Mouse (Mus musculus) hindbrain, embryonic 16.5 days (tissue): ENCODE measurements around the gene Stxbp6. TPM values are rescaled to one million over a fixed set of nuclear protein-coding genes. Genes with fewer than 3 reads are reported as not detected.

Source experiments
- ATAC-seq: fragments of 200-750 bp; cut with Nextera tagmentation; 2 replicates; pipeline ENCODE4 v1.8.0; 2017; ENCODE audit warnings: moderate TSS enrichment, moderate library complexity
- H3K27ac ChIP-seq: fragments of 300-500 bp; sonication (generic); 2 replicates; pipeline ENCODE4 v1.5.1; 2014; ENCODE audit warnings: low read depth, mild to moderate bottlenecking, control low read depth, low read length, moderate library complexity
- H3K27me3 ChIP-seq: fragments of 300-500 bp; sonication (generic); replicated peaks from 2 replicates; pipeline ENCODE4 v1.6.1; 2014; ENCODE audit warnings: low read length; ENCODE audit not compliant: control insufficient read depth, insufficient read depth
- H3K36me3 ChIP-seq: fragments of 300-500 bp; sonication (generic); 2 replicates; pipeline ENCODE4 v1.6.1; 2014; ENCODE audit warnings: mild to moderate bottlenecking, low read length, moderate library complexity, mixed read lengths; ENCODE audit not compliant: control insufficient read depth, insufficient read depth
- H3K4me1 ChIP-seq: fragments of 300-500 bp; sonication (generic); 2 replicates; pipeline ENCODE4 v1.6.1; 2014; ENCODE audit warnings: low read depth, low read length; ENCODE audit not compliant: control insufficient read depth, insufficient read depth
- H3K4me2 ChIP-seq: fragments of 300-500 bp; sonication (generic); 2 replicates; pipeline ENCODE4 v1.6.1; 2014; ENCODE audit warnings: mild to moderate bottlenecking, low read length, control low read depth, moderate library complexity
- H3K4me3 ChIP-seq: fragments of 300-500 bp; sonication (generic); 2 replicates; pipeline ENCODE4 v1.5.1; 2014; ENCODE audit warnings: mild to moderate bottlenecking, low read length, control low read depth, moderate library complexity
- H3K9ac ChIP-seq: fragments of 300-500 bp; sonication (generic); 2 replicates; pipeline ENCODE4 v1.6.1; 2014; ENCODE audit warnings: low read depth, mild to moderate bottlenecking, control low read depth, low read length, moderate library complexity
- H3K9me3 ChIP-seq: fragments of 300-500 bp; sonication (generic); 2 replicates; pipeline ENCODE4 v1.6.1; 2014; ENCODE audit warnings: mild to moderate bottlenecking, low read length, moderate library complexity; ENCODE audit not compliant: control insufficient read depth
- WGBS: fragments of 180-500 bp; shearing (Covaris S2); extraction: QIAGEN DNeasy Blood & Tissue Kit; methylation state at CpG from one replicate; pipeline ENCODE4 v1.1.7; 2014; 5-methylcytosine and 5-hydroxymethylcytosine counted together
- polyA plus RNA-seq: library from polyadenylated mRNA; unstranded; fragments of >200 nt; fragmentation: Nextera tagmentation; extraction: Ambion mirVana; gene quantifications from 2 replicates; pipeline ENCODE4 v1.2.1, GENCODE M21; 2015

Stxbp6 gene
- polyA plus RNA-seq, 1 experiment from 2014 or later, result 21.6 TPM

- no peak overlapping the region for H3K4me2 ChIP-seq
- no peaks in the 10 kb centered on the region for H3K9me3 ChIP-seq
- H3K27me3 ChIP-seq, result no peaks in the 10 kb centered on the region
- H3K4me3 ChIP-seq, result no peak overlapping the region
- no peaks in the 10 kb centered on the region for H3K4me1 ChIP-seq
- no peak overlapping the region for H3K9ac ChIP-seq
- H3K36me3 ChIP-seq, result no peaks in the 10 kb centered on the region
- 96% methylated on average over 3 of the region's 3 CpGs for WGBS
- no peak overlapping the region for H3K27ac ChIP-seq
- ATAC-seq, result no peak
These were observed 122.4 kb downstream of the Stxbp6 start for GRCm38 (mm10) chr12:44952072-44952471.

DNA sequence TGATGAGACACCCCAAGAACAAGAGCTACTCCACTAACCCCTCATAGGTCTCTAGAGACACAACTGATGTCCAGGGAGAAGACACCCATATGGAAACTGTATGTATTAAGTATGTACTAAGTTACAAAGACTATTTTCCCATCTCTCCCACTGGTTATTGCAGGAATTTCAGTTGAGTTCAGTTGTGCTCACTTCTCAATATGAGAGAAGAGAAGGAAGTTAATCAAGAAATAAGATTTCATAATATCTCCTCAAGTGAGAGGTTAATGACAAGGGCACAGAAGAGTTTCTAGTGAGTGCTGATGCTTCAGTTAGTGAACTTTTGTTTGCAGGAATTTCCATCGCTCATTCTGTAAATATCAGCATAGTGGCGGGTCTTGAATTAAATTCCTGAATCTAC is 124.0 kb downstream of the Stxbp6 start:
- no peak for ATAC-seq
- Histone ChIP-seq H3K9me3 (no peaks in the 10 kb centered on the region), H3K27me3 (no peaks in the 10 kb centered on the region), H3K36me3 (no peaks in the 10 kb centered on the region), H3K4me1 (no peaks in the 10 kb centered on the region), H3K4me3 (no peak overlapping the region), H3K9ac (no peak overlapping the region), H3K27ac (no peak overlapping the region), H3K4me2 (no peak overlapping the region)
- WGBS, result 79% methylated on average over 2 of the region's 2 CpGs

DNA sequence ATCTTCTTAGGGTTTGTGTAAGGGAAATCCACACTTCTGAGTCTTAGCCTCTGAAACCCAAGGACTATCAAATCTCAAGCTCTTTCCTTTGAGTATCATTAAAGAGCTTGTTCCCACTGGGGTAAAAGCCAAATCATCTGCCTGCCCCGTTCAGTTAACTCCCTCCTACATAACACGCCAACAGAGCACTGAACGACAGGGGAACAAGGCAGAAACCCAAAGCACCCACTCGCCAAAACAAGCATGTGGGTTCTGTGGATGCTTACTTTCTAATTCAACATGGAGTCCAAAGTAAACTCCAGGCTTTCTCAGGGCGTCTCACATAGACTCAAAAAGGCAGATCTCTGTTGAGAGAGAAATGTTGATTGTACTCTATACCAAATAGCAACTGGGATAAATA is 126.7 kb downstream of the Stxbp6 start:
- H3K9ac ChIP-seq, result no peak overlapping the region
- H3K27me3 ChIP-seq, result no peaks in the 10 kb centered on the region
- no peaks in the 10 kb centered on the region for H3K4me1 ChIP-seq
- no peak overlapping the region for H3K27ac ChIP-seq
- no peaks in the 10 kb centered on the region for H3K9me3 ChIP-seq
- H3K4me3 ChIP-seq, result no peak overlapping the region
- WGBS, result 82% methylated on average over 5 of the region's 5 CpGs
- no peak for ATAC-seq
- no peak overlapping the region for H3K4me2 ChIP-seq
- no peaks in the 10 kb centered on the region for H3K36me3 ChIP-seq

- WGBS, result 86% methylated on average over 4 of the region's 4 CpGs
These were observed 134.2 kb downstream of the Stxbp6 start for GRCm38 (mm10) chr12:44940325-44940724.

DNA sequence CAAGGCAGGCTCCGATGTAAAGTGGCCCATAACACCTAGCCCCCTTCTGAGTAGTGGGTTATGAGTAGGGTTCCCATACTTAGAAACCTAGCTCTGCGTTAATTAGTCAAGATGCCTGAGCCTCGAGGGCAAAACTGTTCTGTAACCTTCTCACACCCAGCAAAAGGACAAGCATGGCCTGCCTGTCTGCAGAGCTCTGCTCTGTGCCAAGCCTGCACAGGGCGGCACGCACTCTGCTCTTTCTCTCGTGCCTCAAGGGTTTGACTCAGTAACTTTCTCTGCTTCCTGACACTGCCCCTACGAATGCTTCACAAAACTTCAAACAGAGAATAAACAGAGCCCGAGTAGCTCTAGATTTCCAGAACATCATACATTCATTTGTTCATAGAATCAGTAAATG is 135.4 kb downstream of the Stxbp6 start:
- ATAC-seq, result no peak
- Histone ChIP-seq H3K4me2 (no peak overlapping the region), H3K27me3 (no peaks in the 10 kb centered on the region), H3K36me3 (no peaks in the 10 kb centered on the region), H3K9me3 (no peaks in the 10 kb centered on the region), H3K27ac (no peak overlapping the region), H3K9ac (no peak overlapping the region), H3K4me1 (no peaks in the 10 kb centered on the region), H3K4me3 (no peak overlapping the region)
- WGBS, result 72% methylated on average over 8 of the region's 8 CpGs

More at GRCm38 (mm10) chr12:44940325-44940724, 134.2 kb downstream of the Stxbp6 start:
- H3K4me3 ChIP-seq, result no peak overlapping the region
- H3K9me3 ChIP-seq, result no peaks in the 10 kb centered on the region
- no peak overlapping the region for H3K9ac ChIP-seq
- no peaks in the 10 kb centered on the region for H3K27me3 ChIP-seq
- H3K4me2 ChIP-seq, result no peak overlapping the region
- ATAC-seq, result no peak
- no peak overlapping the region for H3K27ac ChIP-seq
- no peaks in the 10 kb centered on the region for H3K4me1 ChIP-seq
- H3K36me3 ChIP-seq, result no peaks in the 10 kb centered on the region

DNA sequence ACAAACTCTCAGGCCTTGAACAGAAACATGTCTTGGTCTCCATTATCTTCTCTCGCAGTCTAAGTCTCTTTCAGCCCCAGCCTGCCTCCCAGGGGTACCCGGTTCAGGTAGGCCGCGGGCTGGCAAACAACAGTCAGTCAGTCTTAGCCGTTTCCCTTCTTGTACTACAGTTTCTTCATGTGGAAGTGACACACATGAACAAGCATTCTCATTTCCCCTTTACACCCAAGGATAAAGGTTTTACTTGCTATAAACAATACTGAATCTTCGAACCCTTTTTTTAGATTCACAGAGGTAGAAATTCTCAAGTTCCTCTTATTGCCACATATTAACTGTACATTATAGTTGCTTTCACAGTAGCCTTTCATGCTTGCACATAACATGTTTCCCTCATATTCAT is 141.6 kb downstream of the Stxbp6 start:
- ATAC-seq, result no peak
- WGBS, result 89% methylated on average over 6 of the region's 6 CpGs
- no peak overlapping the region for H3K9ac ChIP-seq
- H3K4me1 ChIP-seq, result no peaks in the 10 kb centered on the region
- no peak overlapping the region for H3K4me2 ChIP-seq
- no peaks in the 10 kb centered on the region for H3K36me3 ChIP-seq
- no peak overlapping the region for H3K27ac ChIP-seq
- H3K4me3 ChIP-seq, result no peak overlapping the region
- no peaks in the 10 kb centered on the region for H3K27me3 ChIP-seq
- H3K9me3 ChIP-seq, result no peaks in the 10 kb centered on the region

GRCm38 (mm10) chr12:44931716-44932115 is 142.8 kb downstream of the Stxbp6 start:
- no peak overlapping the region for H3K27ac ChIP-seq
- H3K27me3 ChIP-seq, result no peaks in the 10 kb centered on the region
- H3K4me3 ChIP-seq, result no peak overlapping the region
- no peak for ATAC-seq
- no peak overlapping the region for H3K9ac ChIP-seq
- no peaks in the 10 kb centered on the region for H3K36me3 ChIP-seq
- 81% methylated on average over 7 of the region's 7 CpGs for WGBS
- no peaks in the 10 kb centered on the region for H3K4me1 ChIP-seq
- no peaks in the 10 kb centered on the region for H3K9me3 ChIP-seq
- no peak overlapping the region for H3K4me2 ChIP-seq

DNA sequence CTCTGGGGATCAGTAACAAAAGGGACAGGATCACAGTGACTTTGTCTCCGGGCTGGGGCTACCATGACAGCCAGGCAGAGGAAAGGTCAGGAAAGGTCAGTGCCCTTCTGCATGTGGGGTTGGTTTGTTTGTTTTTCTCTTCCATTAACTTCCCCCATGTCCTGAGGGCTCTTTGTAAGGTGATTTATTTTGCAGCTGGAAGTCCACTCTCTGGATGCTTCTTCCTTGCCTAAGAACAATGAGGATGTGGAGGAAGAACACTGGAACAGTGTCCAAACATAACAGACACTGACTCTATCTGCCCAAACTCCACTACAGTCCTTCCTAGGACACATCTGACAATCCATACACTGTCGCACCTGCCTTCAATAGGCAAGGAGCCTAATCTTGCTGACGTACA is 146.1 kb downstream of the Stxbp6 start:
- 32% methylated on average over 3 of the region's 3 CpGs for WGBS
- no peak overlapping the region for H3K27ac ChIP-seq

GRCm38 (mm10) chr12:44925901-44926300 is 148.6 kb downstream of the Stxbp6 start:
- no peaks in the 10 kb centered on the region for H3K4me1 ChIP-seq
- 59% methylated on average over 3 of the region's 3 CpGs for WGBS
- no peaks in the 10 kb centered on the region for H3K36me3 ChIP-seq
- no peak overlapping the region for H3K27ac ChIP-seq
- H3K9me3 ChIP-seq, result no peaks in the 10 kb centered on the region
- no peak overlapping the region for H3K9ac ChIP-seq
- no peaks in the 10 kb centered on the region for H3K27me3 ChIP-seq
- no peak for ATAC-seq
- no peak overlapping the region for H3K4me3 ChIP-seq
- no peak overlapping the region for H3K4me2 ChIP-seq

More for the DNA sequence above, 146.1 kb downstream of the Stxbp6 start:
- Histone ChIP-seq H3K36me3 (no peaks in the 10 kb centered on the region), H3K9me3 (no peaks in the 10 kb centered on the region), H3K4me1 (no peaks in the 10 kb centered on the region), H3K9ac (no peak overlapping the region), H3K4me3 (no peak overlapping the region), H3K27me3 (no peaks in the 10 kb centered on the region), H3K4me2 (no peak overlapping the region)
- ATAC-seq, result no peak

DNA sequence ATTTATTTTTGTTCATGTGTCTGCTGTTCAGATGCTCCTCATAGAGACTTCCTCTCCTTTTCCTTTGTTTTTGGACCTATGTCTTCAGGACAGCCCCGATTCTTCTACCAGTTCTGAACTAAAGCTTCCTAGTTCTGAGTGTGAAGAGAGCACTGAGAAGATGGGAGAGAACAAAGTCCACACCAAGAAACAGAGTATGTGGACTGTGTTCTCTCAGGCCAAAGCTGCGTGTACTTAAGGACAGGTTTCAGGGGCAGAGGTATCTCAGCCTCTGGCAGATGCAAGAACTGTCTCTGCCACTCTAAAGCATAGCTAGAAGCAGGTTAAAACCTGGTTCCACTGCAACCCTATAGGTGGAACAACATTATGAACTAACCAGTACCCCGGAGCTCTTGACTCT is 151.2 kb downstream of the Stxbp6 start:
- Histone ChIP-seq H3K4me1 (no peaks in the 10 kb centered on the region), H3K4me2 (no peak overlapping the region), H3K27ac (no peak overlapping the region), H3K9me3 (no peaks in the 10 kb centered on the region), H3K27me3 (no peaks in the 10 kb centered on the region), H3K9ac (no peak overlapping the region), H3K4me3 (no peak overlapping the region), H3K36me3 (no peaks in the 10 kb centered on the region)
- 97% methylated on average over 3 of the region's 3 CpGs for WGBS
- no peak for ATAC-seq
